Mouse (Mus musculus) neutrophil, adult 83 days (primary cell): Measurements from ENCODE around the gene Gm28363. TPM values are rescaled to one million over a fixed set of nuclear protein-coding genes. Genes with fewer than 3 reads are reported as not detected.

Experiments
- total RNA-seq, 2 experiments: library from RNA; stranded (reverse); gene quantifications; one replicate each; pipeline ENCODE4 v1.2.4; 2023

Gene Gm28363
- total RNA-seq: not detected

GRCm38 (mm10) chr1:117696831-117697230 lies at the start of gene Gm28363:
Gm28363 (plus strand) TSS chr1:117697131.

Other genes starting within 250 kb of the Gm28363 start
- not detected for gene B020011L13Rik, start 84.0 kb downstream of the Gm28363 start, total RNA-seq
- gene Gm28360, start 132.9 kb downstream of the Gm28363 start, total RNA-seq: not detected
- not detected for gene Gm28168, start 230.9 kb downstream of the Gm28363 start, total RNA-seq